Comparison of ENCODE assay signal across 19 mouse cellular contexts in genomic region chr1:120090880-120091570, GRCm38 (mm10). TPM values are rescaled to one million over a fixed set of nuclear protein-coding genes. Genes with fewer than 3 reads are reported as not detected.
DNase-seq lines count a peak whose midpoint lies in the region; ATAC-seq and TF ChIP-seq lines count a peak whose summit lies in the region.
"Had no signal": no experiment of that assay in that cellular context is flagged by ENCODE, and none has a peak within 500 bp of the region (broad histone marks: within the 10 kb centered on the region; RNA-seq: fewer than 3 reads in every experiment).

No protein-coding gene starts in this region.

- peak overlapping the region; percentile 17; the same call in 1 of the 2 replicates for H3K27ac ChIP-seq in heart, adult 2 months
- peak overlapping the region; percentile 12; the same call in 1 of the 2 replicates for H3K27ac ChIP-seq in heart, embryonic 16.5 days (ENCODE audit: low read length)
- H3K27ac ChIP-seq in intestine, embryonic 14.5 days (ENCODE audit: low read depth) = no peak overlapping the region
- H3K27ac ChIP-seq in stomach, embryonic 16.5 days (ENCODE audit: low read length) = no peak overlapping the region
- H3K27ac ChIP-seq in layer of hippocampus, adult 2 months = no peak overlapping the region
- H3K27ac ChIP-seq: forebrain, embryonic 13.5 days; limb, embryonic 12.5 days; liver, embryonic 13.5 days had no signal

- H3K36me3 ChIP-seq in heart, adult 2 months (ENCODE audit: control insufficient read depth, insufficient read depth, low read length) = no peaks in the 10 kb centered on the region
- no peaks in the 10 kb centered on the region for H3K36me3 ChIP-seq in heart, embryonic 16.5 days (ENCODE audit: control insufficient read depth, insufficient read depth)
- H3K36me3 ChIP-seq in intestine, embryonic 14.5 days (ENCODE audit: control insufficient read depth, insufficient read depth, low read length) = no peaks in the 10 kb centered on the region
- no peaks in the 10 kb centered on the region for H3K36me3 ChIP-seq in stomach, embryonic 16.5 days (ENCODE audit: control insufficient read depth, insufficient read depth, low read length)
- H3K36me3 ChIP-seq: limb, embryonic 12.5 days; liver, embryonic 13.5 days had no signal

- H3K9ac ChIP-seq in heart, adult 2 months (ENCODE audit: low read depth, low read length) = no peak overlapping the region
- H3K9ac ChIP-seq in heart, embryonic 16.5 days (ENCODE audit: low read length) = no peak overlapping the region
- H3K9ac ChIP-seq in intestine, embryonic 14.5 days (ENCODE audit: low read length) = no peak overlapping the region
- no peak overlapping the region for H3K9ac ChIP-seq in stomach, embryonic 16.5 days (ENCODE audit: low read length)
- H3K9ac ChIP-seq: forebrain, embryonic 13.5 days; limb, embryonic 12.5 days; liver, embryonic 13.5 days had no signal

- H3K79me2 ChIP-seq in heart, adult 2 months (replicated peaks; ENCODE audit: control insufficient read depth, insufficient read depth, low read length) = no peaks in the 10 kb centered on the region

- no peak overlapping the region for H3K4me3 ChIP-seq in heart, adult 2 months
- H3K4me3 ChIP-seq in heart, embryonic 16.5 days (ENCODE audit: low read length) = no peak overlapping the region
- H3K4me3 ChIP-seq in intestine, embryonic 14.5 days (ENCODE audit: low read depth, low read length) = no peak overlapping the region
- H3K4me3 ChIP-seq in stomach, embryonic 16.5 days (replicated peaks; ENCODE audit: low read length) = no peak overlapping the region
- no peak overlapping the region for H3K4me3 ChIP-seq in layer of hippocampus, adult 2 months
- H3K4me3 ChIP-seq: forebrain, embryonic 13.5 days; limb, embryonic 12.5 days; liver, embryonic 13.5 days had no signal

- no peak overlapping the region for H3K4me2 ChIP-seq in heart, embryonic 16.5 days (ENCODE audit: low read depth, low read length)
- no peak overlapping the region for H3K4me2 ChIP-seq in intestine, embryonic 14.5 days (ENCODE audit: low read length)
- H3K4me2 ChIP-seq in stomach, embryonic 16.5 days (ENCODE audit: low read depth, low read length) = no peak overlapping the region
- H3K4me2 ChIP-seq: forebrain, embryonic 13.5 days; limb, embryonic 12.5 days; liver, embryonic 13.5 days; midbrain, embryonic 11.5 days had no signal

- peak; percentile 56; the same call in 1 of the 2 replicates for ATAC-seq in heart, embryonic 16.5 days (replicated peaks; ENCODE audit: extremely low read depth, insufficient read depth, low FRiP score)
- peak; percentile 70 for ATAC-seq in intestine, embryonic 14.5 days (replicated peaks; ENCODE audit: low FRiP score, low TSS enrichment, low read depth)
- peak; percentile 65 for ATAC-seq in stomach, embryonic 16.5 days (ENCODE audit: insufficient read depth, low FRiP score)
- ATAC-seq: activated CD4-positive, CD25-positive, alpha-beta regulatory T cell, adult 4 months; forebrain, embryonic 13.5 days; Patski had no signal

- DNase-seq in heart, adult 2 months = peak in 1 of 2 experiments; percentile 52
- no peak for DNase-seq in heart, postnatal 25 days (ENCODE audit: low spot score)
- peak; percentile 58 for DNase-seq in intestine, embryonic 14.5 days (ENCODE audit: low spot score)
- no peak for DNase-seq in MN1 (ENCODE audit: low spot score)
- DNase-seq in layer of hippocampus, adult 2 months (ENCODE audit: low spot score in 2 of 2) = no peak
- DNase-seq: adrenal gland, postnatal 14 days; cerebellum, adult 9-11 months; kidney, adult 9 months; kidney, postnatal 36 days; liver, embryonic 13.5 days; thymus, adult 18-20 months; thymus, postnatal 4 days had no signal

- no peaks in the 10 kb centered on the region for H3K4me1 ChIP-seq in heart, adult 2 months (ENCODE audit: control insufficient read depth, insufficient read depth, low read length)
- H3K4me1 ChIP-seq in heart, embryonic 16.5 days (ENCODE audit: control insufficient read depth, insufficient read depth, low read length) = no peaks in the 10 kb centered on the region
- H3K4me1 ChIP-seq in intestine, embryonic 14.5 days (replicated peaks; ENCODE audit: control insufficient read depth, insufficient read depth, low read length) = no peaks in the 10 kb centered on the region
- H3K4me1 ChIP-seq in stomach, embryonic 16.5 days (ENCODE audit: control insufficient read depth, insufficient read depth, low read length) = no peaks in the 10 kb centered on the region
- H3K4me1 ChIP-seq: forebrain, embryonic 13.5 days; limb, embryonic 12.5 days had no signal

- 55% methylated on average over 8 of the region's 8 CpGs for WGBS in heart, adult 2 months
- WGBS in heart, embryonic 16.5 days = 61% methylated on average over 8 of the region's 8 CpGs
- 74% methylated on average over 8 of the region's 8 CpGs for WGBS in intestine, embryonic 14.5 days
- 81% methylated on average over 8 of the region's 8 CpGs for whole genome bisulfite sequencing in stomach, embryonic 16.5 days

- TF ChIP-seq POLR2A in heart, adult 2 months (IDR thresholded peaks at IDR 0.05; ENCODE audit: insufficient read depth, low read depth, low read length) = no peak

- intact Hi-C loops in heart, adult 2 months (cut with DNase I) = no loop called here
- intact Hi-C loops in heart, postnatal 25 days (cut with DNase I) = loop anchor here (10.0 kb wide), 1 partner anchor 266 kb away; no protein-coding TSS in a partner anchor

- H3K9me3 ChIP-seq in heart, embryonic 16.5 days (replicated peaks; ENCODE audit: control insufficient read depth, low read length) = no peaks in the 10 kb centered on the region
- H3K9me3 ChIP-seq in intestine, embryonic 14.5 days (ENCODE audit: control insufficient read depth, low read length) = 0 out of 2 replicates have a peak, but pooled peaks cover 4% of the 10 kb centered on the region
- no peaks in the 10 kb centered on the region for H3K9me3 ChIP-seq in stomach, embryonic 16.5 days (replicated peaks; ENCODE audit: control insufficient read depth, low read length)
- H3K9me3 ChIP-seq: limb, embryonic 12.5 days; liver, embryonic 13.5 days had no signal

- H3K27me3 ChIP-seq in heart, adult 2 months (ENCODE audit: control insufficient read depth, insufficient read depth, low read length) = no peaks in the 10 kb centered on the region
- no peaks in the 10 kb centered on the region for H3K27me3 ChIP-seq in heart, embryonic 16.5 days (ENCODE audit: control insufficient read depth, insufficient read depth, low read length)
- H3K27me3 ChIP-seq in intestine, embryonic 14.5 days (replicated peaks; ENCODE audit: control insufficient read depth, insufficient read depth, low read length) = no peaks in the 10 kb centered on the region
- H3K27me3 ChIP-seq in stomach, embryonic 16.5 days (ENCODE audit: control insufficient read depth, insufficient read depth, low read length) = no peaks in the 10 kb centered on the region
- H3K27me3 ChIP-seq: forebrain, embryonic 13.5 days; limb, embryonic 12.5 days; liver, embryonic 13.5 days; Patski had no signal

- TF ChIP-seq EP300 in heart, adult 2 months (IDR thresholded peaks at IDR 0.05; ENCODE audit: insufficient read depth, low read depth, low read length) = 0 out of 2 replicates have a peak, but pooled peaks have one; percentile 24

- no peak for TF ChIP-seq CTCF in heart, adult 2 months (IDR thresholded peaks at IDR 0.05)
- TF ChIP-seq CTCF in layer of hippocampus, adult 2 months (conservative IDR thresholded peaks at IDR 0.05) = no peak

RNA-seq across cellular contexts. Expression of gene Tmem37, which starts 17.2 kb away (rescaled TPM):
- 1 to 10 TPM; 5.6 to 7.5 TPM for total RNA-seq in heart, adult 2 months (2021)
- 9.0 and 29.3 TPM in 2 replicates for polyA plus RNA-seq in heart, adult 2 months (2012; rRNA removed)
- 1 to 10 TPM; 5.1 to 6.9 TPM for total RNA-seq in heart, postnatal 25 days (2021)
- polyA plus RNA-seq in heart, embryonic 16.5 days (2015; fragmentation: Nextera tagmentation; extraction: Ambion mirVana) = 10.2 and 10.4 TPM in 2 replicates
- polyA plus RNA-seq in intestine, embryonic 14.5 days (2014; fragmentation: Nextera tagmentation; extraction: Ambion mirVana) = 12.4 and 17.6 TPM in 2 replicates
- polyA plus RNA-seq in stomach, embryonic 16.5 days (2015; fragmentation: Nextera tagmentation; extraction: Ambion mirVana) = 19.4 and 24.8 TPM in 2 replicates
- total RNA-seq in layer of hippocampus, adult 2 months (2021) = 1 to 10 TPM; 1.1 to 1.4 TPM

RNA-seq across cellular contexts. Expression of gene Dbi, which starts 29.9 kb away (rescaled TPM):
- 100 to 1,000 TPM; 251 to 264 TPM for total RNA-seq in heart, adult 2 months (2021)
- polyA plus RNA-seq in heart, adult 2 months (2012; rRNA removed) = 327 and 335 TPM in 2 replicates
- 100 to 1,000 TPM; 246 to 290 TPM for total RNA-seq in heart, postnatal 25 days (2021)
- polyA plus RNA-seq in heart, embryonic 16.5 days (2015; fragmentation: Nextera tagmentation; extraction: Ambion mirVana) = 676 and 692 TPM in 2 replicates
- 752 and 816 TPM in 2 replicates for polyA plus RNA-seq in intestine, embryonic 14.5 days (2014; fragmentation: Nextera tagmentation; extraction: Ambion mirVana)
- polyA plus RNA-seq in stomach, embryonic 16.5 days (2015; fragmentation: Nextera tagmentation; extraction: Ambion mirVana) = 893 and 962 TPM in 2 replicates
- total RNA-seq in layer of hippocampus, adult 2 months (2021) = 100 to 1,000 TPM; 338 to 346 TPM

RNA-seq across cellular contexts. Expression of gene 3110009E18Rik, which starts 30.0 kb away (rescaled TPM):
- total RNA-seq in heart, adult 2 months (2021) = 1 to 10 TPM; 5.2 to 5.8 TPM
- 2.5 and 4.8 TPM in 2 replicates for polyA plus RNA-seq in heart, adult 2 months (2012; rRNA removed)
- total RNA-seq in heart, postnatal 25 days (2021) = 1 to 10 TPM; 4.1 to 4.7 TPM
- 8.1 and 11.7 TPM in 2 replicates for polyA plus RNA-seq in heart, embryonic 16.5 days (2015; fragmentation: Nextera tagmentation; extraction: Ambion mirVana)
- polyA plus RNA-seq in intestine, embryonic 14.5 days (2014; fragmentation: Nextera tagmentation; extraction: Ambion mirVana) = 17.3 and 21.3 TPM in 2 replicates
- polyA plus RNA-seq in stomach, embryonic 16.5 days (2015; fragmentation: Nextera tagmentation; extraction: Ambion mirVana) = 11.9 and 13.2 TPM in 2 replicates
- total RNA-seq in layer of hippocampus, adult 2 months (2021) = 1 to 10 TPM; 7.1 to 7.8 TPM

Comparison
In these comparisons a context has a peak if more than half of its experiments do, and no peak if none do; other contexts are left out.
1. H3K27ac ChIP-seq: peak in heart, adult 2 months (single experiment) and heart, embryonic 16.5 days (single experiment); none in intestine, embryonic 14.5 days (single experiment), stomach, embryonic 16.5 days (single experiment) and layer of hippocampus, adult 2 months (single experiment).
2. Peak in every context shown above with its lines, with median percentiles within 50 percentile points of each other: ATAC-seq.